Mouse (Mus musculus) G1E (cell line): ENCODE data around the gene Eps8.

Experiments used
- CTCF ChIP-seq: IDR thresholded peaks from 2 replicates; pipeline ENCODE4 v1.5.1; 2012; ENCODE audit warnings: low read depth, low read length, inconsistent platforms, mixed read lengths
- GATA1 ChIP-seq: IDR thresholded peaks from 2 replicates; pipeline ENCODE4 v1.6.1; 2012; ENCODE audit warnings: borderline replicate concordance, low read length, inconsistent platforms, mixed read lengths
- POLR2AphosphoS5 ChIP-seq: IDR thresholded peaks from 2 replicates; pipeline ENCODE4 v1.6.1; 2012; ENCODE audit warnings: low read depth, low read length, inconsistent platforms; ENCODE audit not compliant: insufficient replicate concordance

DNA sequence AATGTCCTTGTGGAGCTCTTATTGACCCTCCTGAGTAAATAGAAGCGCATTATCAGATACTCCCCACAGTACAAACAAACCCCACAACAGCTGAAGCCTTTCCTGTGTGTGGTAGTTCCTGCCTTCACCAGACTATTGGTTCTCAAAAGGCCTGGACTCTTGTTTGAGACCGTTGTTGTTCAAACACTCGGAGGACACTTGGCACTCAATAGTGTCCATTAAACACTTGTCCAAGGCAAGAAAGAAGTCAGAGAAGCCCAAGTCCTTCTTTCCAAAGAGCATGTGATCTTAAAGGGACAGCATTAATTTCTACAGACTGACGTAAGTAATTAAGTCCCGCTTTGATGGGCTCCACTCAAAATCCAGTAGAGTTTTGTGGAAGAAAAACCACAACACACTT is 113.9 kb downstream of the Eps8 start:
- TF ChIP-seq CTCF (no peak), POLR2AphosphoS5 (no peak), GATA1 (no peak)
